Mouse (Mus musculus) left cerebral cortex, adult 2 months (tissue): Measurements from ENCODE around the gene Il23a. TPM values are rescaled to one million over a fixed set of nuclear protein-coding genes. Genes with fewer than 3 reads are reported as not detected.
"Not testable (repeated sequence)": the region's sequence is repeated elsewhere in the genome, so short reads cannot be mapped to it uniquely, and the experiment has no call there.

Experiments used
- DNase-seq, 2 experiments: peaks; one replicate each; pipeline ENCODE4 v3.0.0; 2021 to 2022; ENCODE audit warnings: low spot score in 2 of 2, mixed read lengths in 1 of 2; ENCODE audit errors: extremely low spot score in 1 of 2
- H3K27ac ChIP-seq: fragments of 200-600 bp; 2 replicates; pipeline ENCODE4 v1.8.1; 2022
- H3K4me3 ChIP-seq: fragments of 200-600 bp; 2 replicates; pipeline ENCODE4 v1.8.1; 2022
- CTCF ChIP-seq: fragments of 200-600 bp; IDR thresholded peaks from 2 replicates; pipeline ENCODE4 v1.8.1; 2022; ENCODE audit warnings: antibody characterized with exemption, mild to moderate bottlenecking, moderate library complexity
- intact Hi-C: fragments of 180-260 bp; cut with DNase I; formaldehyde crosslinking; loops from one replicate; pipeline ENCODE4 v1.15.1; 2025
- total RNA-seq, 2 experiments: library from RNA; stranded (reverse); gene quantifications; 2 replicates each; pipeline ENCODE4 v1.2.3; 2021

Il23a gene
- total RNA-seq, 2 experiments from 2014 or later = not detected

GRCm38 (mm10) chr10:128272819-128273439 is 25.6 kb downstream of the Il23a start:
- DNase-seq, H3K27ac ChIP-seq, H3K4me3 ChIP-seq: not testable (repeated sequence)
- TF ChIP-seq CTCF = peak; percentile 4; the same call in 1 of the 2 replicates
- intact Hi-C loops = loop anchor here (5.0 kb wide), 2 partner anchors 41 to 181 kb away; partner anchors contain the start of genes Baz2a and Timeless

DNA sequence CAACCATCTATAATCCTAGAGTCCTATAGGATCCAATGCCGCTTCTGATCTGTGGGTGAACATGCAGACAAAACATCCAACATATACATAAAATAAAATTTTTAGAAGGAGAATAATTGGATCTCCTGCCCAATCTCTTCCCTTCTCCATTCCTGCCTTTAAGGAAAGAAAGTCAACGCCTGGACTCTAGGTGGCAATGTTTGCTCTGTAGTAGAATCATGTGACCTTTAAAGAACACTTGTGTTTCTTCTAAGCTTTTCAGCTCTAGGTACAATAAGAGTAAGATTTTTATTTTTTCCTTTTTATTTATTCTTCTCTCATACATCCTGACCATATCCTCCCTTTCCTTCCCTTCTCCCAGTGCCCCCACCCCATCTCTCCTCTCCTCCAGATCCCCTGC is 26.7 kb downstream of the Il23a start:
- intact Hi-C loops = loop anchor here (5.0 kb wide), 2 partner anchors 40 to 180 kb away; partner anchors contain the start of genes Baz2a and Timeless
- Histone ChIP-seq H3K4me3 (no peak overlapping the region), H3K27ac (no peak overlapping the region)
- no peak for DNase-seq
- peak; percentile 11 for TF ChIP-seq CTCF

DNA sequence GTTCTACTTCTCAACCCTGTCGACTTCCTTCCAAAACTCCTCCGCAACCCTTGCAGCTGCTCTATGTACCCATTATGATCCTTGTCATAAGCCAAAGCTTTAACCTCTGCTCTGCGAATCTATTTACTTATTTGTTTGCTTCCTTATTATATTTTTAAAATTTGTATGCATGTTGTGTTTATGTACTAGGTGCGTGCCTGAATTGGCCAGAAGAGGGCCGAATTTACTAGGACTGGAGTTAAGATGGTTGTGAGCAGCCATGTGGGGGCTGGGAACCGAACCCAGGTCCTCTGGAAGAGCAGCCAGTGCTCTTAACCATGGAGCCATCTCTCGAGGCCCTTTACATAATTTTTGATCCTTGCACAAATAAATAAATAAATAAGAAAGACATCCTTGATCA is 27.7 kb downstream of the Il23a start:
- no peak; the same call in 1 of the 2 replicates for TF ChIP-seq CTCF
- intact Hi-C loops = loop anchor here (5.0 kb wide), 2 partner anchors 39 to 179 kb away; partner anchors contain the start of genes Baz2a and Timeless

GRCm38 (mm10) chr10:128270287-128270841 is 28.2 kb downstream of the Il23a start, which contains the start of gene Stat2:
Stat2 (plus strand) TSS chr10:128270559.
- H3K4me3 ChIP-seq = peak within 1 kb of the TSS; percentile 79
- intact Hi-C loops = loop anchor here (5.0 kb wide), 2 partner anchors 38 to 178 kb away; partner anchors contain the start of genes Baz2a and Timeless
- no peak for TF ChIP-seq CTCF
- H3K27ac ChIP-seq = peak within 1 kb of the TSS; percentile 90
- peak; percentile 94 to 95 for DNase-seq

More for the DNA sequence above, 27.7 kb downstream of the Il23a start:
- no peak for DNase-seq
- Histone ChIP-seq H3K27ac (peak overlapping the region; percentile 90), H3K4me3 (peak overlapping the region; percentile 79)

- TF ChIP-seq CTCF = no peak
- DNase-seq = no peak
- Histone ChIP-seq H3K27ac (peak overlapping the region; percentile 79; the same call in 1 of the 2 replicates), H3K4me3 (peak overlapping the region; percentile 79)
- intact Hi-C loops = no loop called here
Measured at GRCm38 (mm10) chr10:128269206-128269910, 29.2 kb downstream of the Il23a start.

DNA sequence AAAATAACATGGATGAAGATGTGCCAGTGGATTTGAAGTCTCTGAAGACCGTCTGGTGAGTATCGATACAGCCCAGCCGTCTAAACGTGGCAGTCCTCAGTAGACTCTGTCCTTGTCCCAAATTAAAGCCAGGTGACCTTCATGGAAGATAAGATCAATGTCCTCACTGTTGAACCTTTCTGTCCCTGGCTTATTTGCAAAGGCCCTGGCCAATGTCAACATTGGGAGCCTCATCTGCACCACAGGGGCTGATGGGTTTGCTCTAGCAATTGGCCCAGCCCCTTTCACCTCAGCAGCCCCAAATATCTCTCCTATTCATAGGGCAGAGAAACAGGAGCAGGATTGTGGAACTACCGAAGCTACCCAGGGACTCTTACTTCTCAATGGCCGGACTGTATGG is 30.2 kb downstream of the Il23a start, which contains the start of gene Apof:
Gene Apof, plus strand, starts transcription at position 301 of the 400 bp plus-strand sequence.
- H3K4me3 ChIP-seq = no peak within 1 kb of the TSS
- intact Hi-C loops = no loop called here
- no peak for TF ChIP-seq CTCF
- H3K27ac ChIP-seq = no peak within 1 kb of the TSS
- DNase-seq = no peak

- TF ChIP-seq CTCF = no peak
- no peak for DNase-seq
- intact Hi-C loops = no loop called here
- no peak overlapping the region; the same call in 1 of the 2 replicates for H3K27ac ChIP-seq
- no peak overlapping the region for H3K4me3 ChIP-seq
Measured at GRCm38 (mm10) chr10:128263393-128264310, 34.9 kb downstream of the Il23a start.

- TF ChIP-seq CTCF = no peak
- no peak overlapping the region for H3K27ac ChIP-seq
- no peak overlapping the region for H3K4me3 ChIP-seq
- intact Hi-C loops = no loop called here
- DNase-seq = no peak
Measured at GRCm38 (mm10) chr10:128262300-128262699, 36.3 kb downstream of the Il23a start.

- intact Hi-C loops, H3K27ac ChIP-seq, H3K4me3 ChIP-seq, DNase-seq: not testable (repeated sequence)
Measured at GRCm38 (mm10) chr10:128260376-128260775, 38.2 kb downstream of the Il23a start.

DNA sequence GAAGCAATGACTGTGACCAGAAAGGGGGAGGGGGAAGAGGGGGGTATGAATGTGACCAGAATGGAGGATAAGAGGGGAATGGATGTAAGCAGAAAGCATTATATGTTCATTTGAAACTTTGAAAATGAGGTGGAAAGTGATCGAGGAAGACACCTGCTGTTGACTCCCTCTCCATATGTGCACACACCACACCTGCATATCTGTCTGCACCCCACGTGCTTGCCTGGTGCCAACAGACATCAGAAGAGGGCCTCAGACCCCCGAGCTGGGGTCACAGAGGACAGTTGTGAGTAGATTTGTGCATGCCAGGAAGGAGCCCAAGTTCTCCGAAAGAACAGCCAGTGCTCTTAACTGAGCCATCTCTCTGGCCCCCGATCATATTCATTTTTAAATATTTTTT is 38.6 kb downstream of the Il23a start:
- DNase-seq = no peak
- Histone ChIP-seq H3K27ac (no peak overlapping the region), H3K4me3 (no peak overlapping the region)
- intact Hi-C loops = no loop called here
- no peak for TF ChIP-seq CTCF

GRCm38 (mm10) chr10:128258953-128259352 is 39.6 kb downstream of the Il23a start:
- no peak for DNase-seq
- no peak for TF ChIP-seq CTCF
- H3K4me3 ChIP-seq = no peak overlapping the region
- no peak overlapping the region for H3K27ac ChIP-seq
- intact Hi-C loops = no loop called here
